Mouse (Mus musculus) CH12.LX (cell line): ENCODE results near the gene Ppfia3.

ENCODE experiments used
- CHD1 ChIP-seq: IDR thresholded peaks from 2 replicates; pipeline ENCODE4 v1.6.1; 2012; ENCODE audit warnings: low read depth, low read length, improper control_type of control experiment, inconsistent platforms
- CTCF ChIP-seq, 2 experiments: IDR thresholded peaks in 1 of 2; conservative IDR thresholded peaks in 1 of 2; 2 replicates each; pipeline ENCODE4 v1.5.1; 2011 to 2012; ENCODE audit warnings: low read depth in 2 of 2, low read length in 2 of 2, improper control_type of control experiment in 1 of 2, inconsistent platforms in 1 of 2, mild to moderate bottlenecking in 1 of 2, moderate library complexity in 1 of 2
- ETS1 ChIP-seq: conservative IDR thresholded peaks from 2 replicates; pipeline ENCODE4 v1.6.1; 2012; ENCODE audit warnings: low read depth, mild to moderate bottlenecking, inconsistent platforms, low read length, improper control_type of control experiment, moderate library complexity
- JUN ChIP-seq: IDR thresholded peaks from 2 replicates; pipeline ENCODE4 v1.6.1; 2011; ENCODE audit warnings: low read depth, mild to moderate bottlenecking, low read length, improper control_type of control experiment, moderate library complexity; ENCODE audit not compliant: insufficient read depth
- MAX ChIP-seq: IDR thresholded peaks from 2 replicates; pipeline ENCODE4 v1.6.1; 2011; ENCODE audit warnings: low read length, improper control_type of control experiment
- MYC ChIP-seq: IDR thresholded peaks from 2 replicates; pipeline ENCODE4 v1.6.1; 2011; ENCODE audit warnings: low read depth, mild to moderate bottlenecking, improper control_type of control experiment, low read length
- POLR2A ChIP-seq: IDR thresholded peaks from 2 replicates; pipeline ENCODE4 v1.6.1; 2011; ENCODE audit warnings: low read depth, mild to moderate bottlenecking, improper control_type of control experiment, low read length
- SIN3A ChIP-seq: IDR thresholded peaks from 2 replicates; pipeline ENCODE4 v1.6.1; 2012; ENCODE audit warnings: low read length, improper control_type of control experiment, inconsistent platforms
- TCF12 ChIP-seq: IDR thresholded peaks from 2 replicates; pipeline ENCODE4 v1.6.1; 2014; ENCODE audit warnings: low read depth, mild to moderate bottlenecking, inconsistent platforms, low read length, improper control_type of control experiment
- USF1 ChIP-seq: IDR thresholded peaks from 2 replicates; pipeline ENCODE4 v1.6.1; 2014; ENCODE audit warnings: low read depth, mild to moderate bottlenecking, inconsistent platforms, low read length, improper control_type of control experiment
- USF2 ChIP-seq: conservative IDR thresholded peaks from 2 replicates; pipeline ENCODE4 v1.6.1; 2011; ENCODE audit warnings: low read depth, low read length, improper control_type of control experiment
- ZC3H11A ChIP-seq: IDR thresholded peaks from 2 replicates; pipeline ENCODE4 v1.6.1; 2012; ENCODE audit warnings: low read depth, mild to moderate bottlenecking, inconsistent platforms, low read length, improper control_type of control experiment
- ZKSCAN1 ChIP-seq: IDR thresholded peaks from 2 replicates; pipeline ENCODE4 v1.6.1; 2012; ENCODE audit warnings: low read depth, inconsistent platforms, low read length, improper control_type of control experiment, borderline replicate concordance

- TF ChIP-seq TCF12 (peak; percentile 66; the same call in 1 of the 2 replicates), CTCF (conservative IDR thresholded peaks at IDR 0.05 in 1 of 2, IDR thresholded peaks at IDR 0.05 in 1 of 2; ENCODE audit: low read depth in 2 of 2, low read length in 2 of 2) (peak; percentile 43 to 98), MYC (no peak), ZKSCAN1 (no peak), MAX (no peak), USF2 (no peak), POLR2A (0 out of 2 replicates have a peak, but pooled peaks have one; percentile 24), ZC3H11A (no peak), ETS1 (no peak), SIN3A (peak; percentile 45; the same call in 1 of the 2 replicates), USF1 (no peak), JUN (no peak), CHD1 (no peak)
These were observed 25.5 kb downstream of the Ppfia3 start for GRCm38 (mm10) chr7:45341303-45341702.
